Mouse (Mus musculus) midbrain, embryonic 11.5 days (tissue): Measurements from ENCODE around the gene Stxbp6. TPM values are rescaled to one million over a fixed set of nuclear protein-coding genes. Genes with fewer than 3 reads are reported as not detected.
"Not testable (repeated sequence)": the region's sequence is repeated elsewhere in the genome, so short reads cannot be mapped to it uniquely, and the experiment has no call there.

Experiments
- ATAC-seq: fragments of 200-750 bp; cut with Nextera tagmentation; 2 replicates; pipeline ENCODE4 v1.8.0; 2017; ENCODE audit warnings: moderate TSS enrichment, moderate library complexity; ENCODE audit not compliant: low FRiP score
- DNase-seq: peaks from one replicate; pipeline ENCODE4 v3.0.0; 2015; ENCODE audit warnings: low spot score; ENCODE audit errors: missing footprints
- H3K27ac ChIP-seq: fragments of 300-500 bp; sonication (generic); 2 replicates; pipeline ENCODE4 v1.5.1; 2014; ENCODE audit warnings: low read depth, low read length
- H3K27me3 ChIP-seq: fragments of 300-500 bp; sonication (generic); 2 replicates; pipeline ENCODE4 v1.6.1; 2014; ENCODE audit warnings: mild to moderate bottlenecking, low read length, moderate library complexity, mixed read lengths; ENCODE audit not compliant: control insufficient read depth, insufficient read depth
- H3K36me3 ChIP-seq: fragments of 300-500 bp; sonication (generic); 2 replicates; pipeline ENCODE4 v1.6.1; 2014; ENCODE audit warnings: mild to moderate bottlenecking, low read length, moderate library complexity, mixed read lengths; ENCODE audit not compliant: control insufficient read depth, insufficient read depth
- H3K4me1 ChIP-seq: fragments of 300-500 bp; sonication (generic); 2 replicates; pipeline ENCODE4 v1.6.1; 2014; ENCODE audit warnings: low read length; ENCODE audit not compliant: control insufficient read depth, insufficient read depth
- H3K4me2 ChIP-seq: fragments of 300-500 bp; sonication (generic); 2 replicates; pipeline ENCODE4 v1.6.1; 2014; ENCODE audit warnings: mild to moderate bottlenecking, moderate library complexity
- H3K4me3 ChIP-seq: fragments of 300-500 bp; sonication (generic); 2 replicates; pipeline ENCODE4 v1.5.1; 2014; ENCODE audit warnings: low read depth, low read length
- H3K9ac ChIP-seq: fragments of 300-500 bp; sonication (generic); 2 replicates; pipeline ENCODE4 v1.6.1; 2014; ENCODE audit warnings: low read length
- H3K9me3 ChIP-seq: fragments of 300-500 bp; sonication (generic); 2 replicates; pipeline ENCODE4 v1.6.1; 2016; ENCODE audit warnings: low read length; ENCODE audit not compliant: control insufficient read depth
- WGBS: fragments of 180-500 bp; shearing (Covaris S2); extraction: QIAGEN DNeasy Blood & Tissue Kit; methylation state at CpG from one replicate; pipeline ENCODE4 v1.1.7; 2014; 5-methylcytosine and 5-hydroxymethylcytosine counted together
- polyA plus RNA-seq: library from polyadenylated mRNA; unstranded; fragments of >200 nt; fragmentation: Nextera tagmentation; extraction: Ambion mirVana; gene quantifications from 2 replicates; pipeline ENCODE4 v1.2.1, GENCODE M21; 2014

Stxbp6 gene
- polyA plus RNA-seq, 1 experiment from 2014 or later, result 21.3 TPM

- DNase-seq, result no peak
- H3K9me3 ChIP-seq, result no peaks in the 10 kb centered on the region
- 85% methylated on average over 5 of the region's 5 CpGs for WGBS
- H3K36me3 ChIP-seq, result no peaks in the 10 kb centered on the region
- H3K27ac ChIP-seq, result no peak overlapping the region
- no peak overlapping the region for H3K4me2 ChIP-seq
- no peaks in the 10 kb centered on the region for H3K27me3 ChIP-seq
- ATAC-seq, result no peak
- H3K9ac ChIP-seq, result no peak overlapping the region
- no peaks in the 10 kb centered on the region for H3K4me1 ChIP-seq
- no peak overlapping the region for H3K4me3 ChIP-seq
Observed at GRCm38 (mm10) chr12:45063606-45064005, 10.9 kb downstream of the Stxbp6 start.

GRCm38 (mm10) chr12:45061336-45061735 lies 13.2 kb downstream of the Stxbp6 start:
- ATAC-seq (no peak), DNase-seq (no peak)
- H3K4me3 ChIP-seq, result no peak overlapping the region
- no peak overlapping the region for H3K27ac ChIP-seq
- no peaks in the 10 kb centered on the region for H3K9me3 ChIP-seq
- 81% methylated on average over 5 of the region's 5 CpGs for WGBS
- no peaks in the 10 kb centered on the region for H3K36me3 ChIP-seq
- H3K27me3 ChIP-seq, result no peaks in the 10 kb centered on the region
- H3K9ac ChIP-seq, result no peak overlapping the region
- no peak overlapping the region for H3K4me2 ChIP-seq
- H3K4me1 ChIP-seq, result no peaks in the 10 kb centered on the region

GRCm38 (mm10) chr12:45060804-45061203 lies 13.7 kb downstream of the Stxbp6 start:
- Histone ChIP-seq H3K4me2 (no peak overlapping the region), H3K4me3 (no peak overlapping the region), H3K9me3 (no peaks in the 10 kb centered on the region), H3K27ac (no peak overlapping the region), H3K27me3 (no peaks in the 10 kb centered on the region), H3K4me1 (no peaks in the 10 kb centered on the region), H3K9ac (no peak overlapping the region), H3K36me3 (no peaks in the 10 kb centered on the region)
- DNase-seq (no peak), ATAC-seq (no peak)
- WGBS, result 93% methylated on average over 6 of the region's 6 CpGs

DNA sequence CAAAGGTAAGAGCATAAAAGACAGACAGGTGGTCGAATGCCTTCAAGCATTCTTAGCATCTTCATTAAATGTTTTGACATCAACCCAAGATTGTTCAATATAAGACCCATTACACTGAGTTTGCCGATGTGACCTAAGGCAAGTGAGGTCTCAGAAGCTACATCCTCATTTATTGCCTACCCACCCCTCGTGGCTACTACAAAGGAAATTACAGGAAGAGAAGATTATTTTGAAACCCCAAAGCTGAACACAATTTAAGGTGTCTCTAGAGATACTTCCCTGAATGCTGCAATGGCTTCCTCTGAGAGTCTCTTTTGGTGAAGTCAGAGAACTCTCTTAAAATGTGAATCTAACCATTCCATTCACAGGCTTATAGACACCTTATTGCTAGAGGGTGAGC lies 16.5 kb downstream of the Stxbp6 start:
- no peak for DNase-seq
- Histone ChIP-seq H3K4me3 (no peak overlapping the region), H3K4me1 (no peaks in the 10 kb centered on the region), H3K36me3 (no peaks in the 10 kb centered on the region), H3K9me3 (no peaks in the 10 kb centered on the region), H3K4me2 (no peak overlapping the region), H3K9ac (no peak overlapping the region), H3K27me3 (no peaks in the 10 kb centered on the region), H3K27ac (no peak overlapping the region)
- ATAC-seq, result no peak
- 93% methylated on average over 3 of the region's 3 CpGs for WGBS

GRCm38 (mm10) chr12:45056372-45056771 lies 18.1 kb downstream of the Stxbp6 start:
- no peaks in the 10 kb centered on the region for H3K9me3 ChIP-seq
- no peaks in the 10 kb centered on the region for H3K36me3 ChIP-seq
- H3K4me3 ChIP-seq, result no peak overlapping the region
- WGBS, result 84% methylated on average over 3 of the region's 3 CpGs
- H3K9ac ChIP-seq, result no peak overlapping the region
- DNase-seq (no peak), ATAC-seq (no peak)
- no peaks in the 10 kb centered on the region for H3K4me1 ChIP-seq
- no peak overlapping the region for H3K27ac ChIP-seq
- H3K4me2 ChIP-seq, result no peak overlapping the region
- H3K27me3 ChIP-seq, result no peaks in the 10 kb centered on the region

DNA sequence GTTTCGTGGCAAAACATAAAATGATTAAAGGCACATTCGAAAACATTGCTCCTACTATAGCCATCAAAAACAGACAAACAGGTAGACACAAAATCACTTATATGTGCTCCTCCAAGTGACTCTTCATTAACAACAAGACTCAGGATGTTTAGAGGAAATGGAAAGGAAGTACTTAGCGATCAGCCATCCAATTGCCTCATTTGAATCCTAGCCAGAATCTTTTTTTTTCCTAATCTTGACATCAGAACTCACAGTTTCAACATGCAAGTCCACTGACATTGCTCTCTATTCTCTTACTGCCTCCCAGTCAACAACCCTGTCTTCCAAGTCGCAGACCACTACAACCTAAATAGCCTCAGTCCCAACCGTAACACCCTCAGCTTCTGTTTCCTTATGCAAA lies 21.2 kb downstream of the Stxbp6 start:
- ATAC-seq, result no peak
- no peak for DNase-seq
- Histone ChIP-seq H3K4me3 (no peak overlapping the region), H3K27me3 (no peaks in the 10 kb centered on the region), H3K36me3 (no peaks in the 10 kb centered on the region), H3K4me1 (no peaks in the 10 kb centered on the region), H3K9ac (no peak overlapping the region), H3K9me3 (no peaks in the 10 kb centered on the region), H3K4me2 (no peak overlapping the region), H3K27ac (no peak overlapping the region)
- WGBS, result 88% methylated on average over 5 of the region's 5 CpGs

DNA sequence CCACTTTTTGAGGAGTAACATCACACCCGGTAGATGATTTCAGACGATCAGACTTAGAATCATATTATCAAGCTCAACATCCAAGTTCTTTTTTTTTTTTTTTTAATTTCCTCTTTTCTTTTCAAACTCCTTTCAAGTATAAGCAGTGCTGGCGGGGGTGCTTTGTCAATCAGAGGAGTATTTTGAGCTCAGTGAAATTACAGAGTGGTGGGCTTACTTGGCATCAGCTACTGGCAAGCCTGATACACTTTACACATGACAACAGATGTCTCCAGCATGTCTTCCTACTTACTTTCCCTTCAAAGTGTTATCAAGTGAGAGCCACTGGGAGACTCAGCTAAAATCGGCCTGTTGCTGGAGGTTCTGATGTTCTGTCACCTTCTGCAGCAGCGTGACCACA lies 21.6 kb downstream of the Stxbp6 start:
- Histone ChIP-seq H3K9me3 (no peaks in the 10 kb centered on the region), H3K27ac (no peak overlapping the region), H3K27me3 (no peaks in the 10 kb centered on the region), H3K9ac (no peak overlapping the region), H3K4me1 (no peaks in the 10 kb centered on the region), H3K4me3 (no peak overlapping the region), H3K4me2 (no peak overlapping the region), H3K36me3 (no peaks in the 10 kb centered on the region)
- WGBS, result 89% methylated on average over 5 of the region's 5 CpGs
- no peak for DNase-seq
- no peak for ATAC-seq

DNA sequence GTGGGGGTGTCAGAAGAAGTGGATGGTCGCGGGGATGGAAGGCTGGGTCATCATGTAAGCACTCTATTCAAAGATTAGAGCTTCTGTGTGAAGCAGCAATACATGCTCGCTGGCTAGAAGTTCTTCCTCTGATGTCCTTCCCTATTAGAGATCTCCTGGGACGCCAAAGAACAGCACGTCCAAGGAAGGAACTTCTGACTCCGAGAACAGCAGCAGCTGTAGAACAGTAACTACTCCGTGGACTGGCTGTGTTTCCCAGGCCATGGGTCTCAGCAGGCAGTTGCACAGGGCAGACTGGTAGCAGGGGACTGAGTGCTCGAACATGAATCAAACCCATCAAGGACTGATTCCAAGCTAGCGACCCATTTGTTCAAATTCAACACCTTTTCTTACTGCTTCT lies 24.6 kb downstream of the Stxbp6 start:
- Histone ChIP-seq H3K36me3 (no peaks in the 10 kb centered on the region), H3K9ac (no peak overlapping the region), H3K27ac (no peak overlapping the region), H3K4me3 (no peak overlapping the region), H3K9me3 (no peaks in the 10 kb centered on the region), H3K27me3 (no peaks in the 10 kb centered on the region), H3K4me1 (no peaks in the 10 kb centered on the region), H3K4me2 (no peak overlapping the region)
- no peak for DNase-seq
- 56% methylated on average over 9 of the region's 9 CpGs for WGBS
- no peak for ATAC-seq

GRCm38 (mm10) chr12:45047711-45048110 lies 26.8 kb downstream of the Stxbp6 start:
- not testable (repeated sequence) for H3K4me1 ChIP-seq, H3K9me3 ChIP-seq, H3K4me2 ChIP-seq, H3K36me3 ChIP-seq, H3K27me3 ChIP-seq, H3K4me3 ChIP-seq, ATAC-seq, DNase-seq, H3K27ac ChIP-seq, H3K9ac ChIP-seq
- 24% methylated on average over 6 of the region's 9 CpGs for WGBS

GRCm38 (mm10) chr12:45047172-45047571 lies 27.3 kb downstream of the Stxbp6 start:
- Histone ChIP-seq H3K4me1 (no peaks in the 10 kb centered on the region), H3K36me3 (no peaks in the 10 kb centered on the region)

More at GRCm38 (mm10) chr12:45047172-45047571, 27.3 kb downstream of the Stxbp6 start:
- Histone ChIP-seq H3K9me3 (no peaks in the 10 kb centered on the region), H3K27me3 (no peaks in the 10 kb centered on the region), H3K9ac (no peak overlapping the region), H3K4me2 (no peak overlapping the region), H3K4me3 (no peak overlapping the region), H3K27ac (no peak overlapping the region)
- ATAC-seq (no peak), DNase-seq (no peak)
- WGBS, result 80% methylated on average over 4 of the region's 4 CpGs
